Mouse (Mus musculus): ENCODE measurements around the gene Ccdc51.

Gene Ccdc51

GRCm38 (mm10) chr9:109057543-109057942 lies 24.8 kb upstream of the Ccdc51 start:
- DNase-seq: no peak

DNA sequence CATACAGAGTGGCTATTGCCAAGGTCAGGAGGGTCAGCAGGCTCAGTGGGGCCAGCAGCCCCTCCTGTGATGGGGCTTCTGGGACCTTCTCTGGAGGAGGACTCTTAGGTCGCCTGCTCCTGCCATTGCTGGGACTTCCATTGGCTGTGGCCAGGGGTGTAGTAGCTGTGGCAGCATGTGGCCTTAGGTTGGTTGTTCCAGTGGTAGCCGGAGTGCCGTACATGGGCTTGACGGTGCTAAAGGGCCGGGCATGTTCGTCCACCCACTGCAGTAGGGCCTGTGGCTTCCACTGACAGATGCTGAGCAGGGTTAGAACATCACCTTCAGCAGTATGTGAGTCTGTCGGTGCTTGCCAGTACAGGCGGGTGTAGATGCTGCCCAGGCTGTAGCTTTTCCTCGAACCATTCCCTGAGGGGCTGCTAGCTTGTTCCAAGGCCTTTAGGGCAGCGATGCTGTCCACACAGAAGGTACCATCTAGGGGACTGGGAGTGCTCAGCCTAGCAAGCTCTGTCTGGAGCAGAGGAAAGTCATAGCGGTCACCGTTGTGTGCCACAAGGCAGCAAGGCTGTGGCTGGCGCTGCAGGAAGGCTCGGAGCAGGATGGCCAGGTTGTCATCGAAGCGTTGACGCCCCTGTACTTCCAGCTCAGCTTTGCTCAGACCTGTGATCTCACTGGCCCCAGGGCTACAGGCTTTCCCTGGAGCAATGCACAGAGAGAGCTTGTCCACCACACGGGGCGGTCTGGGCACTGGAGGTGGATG lies 24.1 kb upstream of the Ccdc51 start:
- no peak for DNase-seq

GRCm38 (mm10) chr9:109059136-109059903 lies 23.0 kb upstream of the Ccdc51 start, which contains the start of gene Trex1:
Gene Trex1 (minus strand): TSS chr9:109059734.
- DNase-seq: peak; percentile 91

DNA sequence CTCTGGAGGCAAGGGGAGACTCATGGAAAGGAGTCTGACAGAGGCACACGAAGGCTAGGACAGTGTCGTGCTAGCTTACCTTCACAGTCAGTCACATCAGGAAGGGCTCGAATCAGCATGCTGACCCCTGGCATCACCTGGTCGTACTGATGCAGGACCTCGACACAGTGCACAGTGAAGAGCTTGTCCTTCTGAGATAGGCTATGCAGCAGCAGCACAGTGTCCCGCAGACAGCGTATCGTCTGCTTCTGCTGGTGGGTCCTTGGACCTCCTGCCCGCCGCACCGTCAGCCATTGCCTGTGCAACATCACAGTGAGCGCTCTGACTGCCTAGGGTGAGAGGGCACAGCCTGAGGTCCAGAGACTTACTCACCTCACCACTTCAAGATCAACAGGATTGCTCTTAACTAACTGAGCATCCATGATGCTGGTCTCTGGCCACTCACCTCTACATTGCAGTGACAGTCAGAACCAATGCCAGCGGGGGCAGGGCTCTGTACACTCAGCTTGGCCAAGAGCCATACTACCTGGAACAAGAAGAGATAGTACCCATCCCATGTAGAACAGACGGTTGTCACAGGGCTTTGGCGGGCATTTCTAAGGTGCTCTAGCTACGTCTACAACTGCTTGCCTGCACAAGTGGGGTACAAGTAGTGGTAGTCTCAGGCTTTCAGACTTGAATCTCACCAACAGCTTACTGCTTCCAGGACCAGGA lies 22.0 kb upstream of the Ccdc51 start:
- peak; percentile 60 for DNase-seq

- no peak for DNase-seq
These were observed 21.4 kb upstream of the Ccdc51 start for GRCm38 (mm10) chr9:109060898-109061295.

GRCm38 (mm10) chr9:109068095-109068735 lies 14.1 kb upstream of the Ccdc51 start:
- DNase-seq: no peak

- DNase-seq: peak; percentile 91
These were observed 8.4 kb upstream of the Ccdc51 start, which contains the start of gene Atrip for GRCm38 (mm10) chr9:109073661-109074573. Gene Atrip (minus strand): TSS chr9:109074124.

DNA sequence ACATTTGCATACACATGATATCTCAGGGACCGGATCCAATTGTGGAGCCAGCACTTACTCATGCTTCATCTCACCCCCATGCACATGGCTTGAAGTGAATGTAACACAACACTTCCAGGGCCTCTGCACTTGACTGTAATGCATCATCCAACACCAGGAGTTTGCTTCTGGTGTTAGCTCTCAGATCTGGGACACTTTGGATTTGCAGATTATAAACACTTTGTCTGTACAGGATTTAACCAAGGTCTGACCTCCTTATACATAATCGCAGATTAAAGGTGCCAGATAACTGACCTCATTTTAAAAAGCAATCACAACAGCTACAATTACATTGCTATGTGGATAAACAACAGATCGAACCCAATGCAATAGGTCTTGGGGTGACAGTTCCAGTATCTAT lies 1.8 kb upstream of the Ccdc51 start:
- no peak for DNase-seq

- DNase-seq: no peak
These were observed 557 bp upstream of the Ccdc51 start for GRCm38 (mm10) chr9:109081749-109082123.

- no peak for DNase-seq
These were observed 2.6 kb downstream of the Ccdc51 start for GRCm38 (mm10) chr9:109084922-109085321.

GRCm38 (mm10) chr9:109087987-109088386 lies 5.7 kb downstream of the Ccdc51 start:
- DNase-seq: peak; percentile 48

DNA sequence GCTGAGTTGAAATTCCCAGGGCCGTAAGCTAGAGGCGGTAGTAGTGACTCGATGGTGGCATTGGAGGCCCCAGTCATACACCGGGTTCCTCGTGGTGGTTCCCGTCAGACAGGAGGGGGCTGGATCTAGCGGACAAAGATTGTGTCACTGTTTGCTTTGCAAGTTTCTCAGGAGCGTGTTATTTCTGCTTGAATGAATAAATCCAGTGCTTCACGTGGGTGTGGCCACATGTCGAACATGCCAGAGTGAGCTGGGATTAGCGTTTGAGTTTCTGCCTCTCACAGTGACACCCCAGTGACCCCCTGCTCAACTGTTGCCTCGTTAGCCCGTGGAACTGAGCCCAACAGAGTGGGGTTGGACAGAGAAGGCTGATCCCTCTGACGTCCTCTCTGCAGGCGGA lies 8.2 kb downstream of the Ccdc51 start:
- DNase-seq: no peak

DNA sequence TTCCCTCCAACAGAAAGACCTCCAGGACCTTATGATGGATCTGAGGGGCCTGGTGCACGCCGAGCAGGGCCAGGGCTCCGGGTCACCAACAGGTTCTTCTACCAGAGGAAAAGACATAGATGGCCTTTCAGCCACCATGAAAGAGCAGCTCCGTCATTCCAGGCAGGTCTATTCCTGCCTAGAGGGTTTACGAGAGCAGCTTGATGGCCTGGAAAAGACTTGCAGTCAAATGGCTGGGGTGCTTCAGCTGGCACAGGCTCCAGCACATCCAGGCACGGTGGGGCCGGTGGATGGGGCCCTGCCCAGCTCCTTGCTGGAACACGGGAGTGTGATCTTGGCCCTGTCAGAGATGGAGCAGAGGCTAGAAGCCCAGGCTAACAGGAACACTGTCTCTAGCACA lies 9.5 kb downstream of the Ccdc51 start:
- no peak for DNase-seq

- no peak for DNase-seq
These were observed 10.5 kb downstream of the Ccdc51 start for GRCm38 (mm10) chr9:109092799-109093198.

GRCm38 (mm10) chr9:109093786-109094552 lies 11.7 kb downstream of the Ccdc51 start:
- DNase-seq: no peak

GRCm38 (mm10) chr9:109094553-109095136 lies 12.4 kb downstream of the Ccdc51 start:
- no peak for DNase-seq

- peak; percentile 48 for DNase-seq
These were observed 13.1 kb downstream of the Ccdc51 start, which contains the start of gene Plxnb1 for GRCm38 (mm10) chr9:109095137-109095982. Gene Plxnb1 (plus strand): TSS chr9:109095389.

GRCm38 (mm10) chr9:109096251-109096661 lies 14.0 kb downstream of the Ccdc51 start:
- DNase-seq: no peak

- DNase-seq: no peak
These were observed 14.6 kb downstream of the Ccdc51 start for GRCm38 (mm10) chr9:109096856-109097255.

- no peak for DNase-seq
These were observed 15.0 kb downstream of the Ccdc51 start for GRCm38 (mm10) chr9:109097291-109097690.

Data from cerebellum, adult 9-10 months (tissue).